Mouse (Mus musculus): ENCODE results near the gene Gm13271.
A peak's percentile ranks its signal among the peaks of the same experiment; 100 is the strongest.
"Not testable (repeated sequence)": the region's sequence is repeated elsewhere in the genome, so short reads cannot be mapped to it uniquely, and the experiment has no call there.

Gene Gm13271

GRCm38 (mm10) chr4:88760431-88760830 lies 5.8 kb downstream of the Gm13271 start:
- DNase-seq (ENCODE audit: low spot score in 2 of 2): peak; percentile 63 to 64

DNA sequence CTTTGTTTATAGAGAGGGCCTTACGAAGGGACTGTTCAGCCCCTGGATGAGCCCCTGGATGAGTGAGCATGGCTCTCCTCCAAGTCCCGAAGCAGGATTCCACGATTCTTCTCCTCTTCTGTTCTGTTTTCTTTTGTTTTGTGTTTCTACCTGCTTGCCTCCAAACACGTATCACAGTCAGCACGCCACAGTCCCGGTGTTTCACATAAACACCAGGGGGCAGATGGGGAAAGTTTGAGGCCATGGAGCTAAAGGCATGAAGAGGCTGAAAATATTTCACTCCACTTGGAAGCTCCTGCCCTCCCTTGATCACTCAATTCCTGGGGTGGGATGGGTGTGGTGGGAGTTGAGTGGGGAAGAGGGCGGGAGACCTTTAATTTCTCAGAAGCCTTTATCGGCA lies 7.1 kb downstream of the Gm13271 start:
- DNase-seq (ENCODE audit: low spot score in 2 of 2): peak; percentile 57 to 74

DNA sequence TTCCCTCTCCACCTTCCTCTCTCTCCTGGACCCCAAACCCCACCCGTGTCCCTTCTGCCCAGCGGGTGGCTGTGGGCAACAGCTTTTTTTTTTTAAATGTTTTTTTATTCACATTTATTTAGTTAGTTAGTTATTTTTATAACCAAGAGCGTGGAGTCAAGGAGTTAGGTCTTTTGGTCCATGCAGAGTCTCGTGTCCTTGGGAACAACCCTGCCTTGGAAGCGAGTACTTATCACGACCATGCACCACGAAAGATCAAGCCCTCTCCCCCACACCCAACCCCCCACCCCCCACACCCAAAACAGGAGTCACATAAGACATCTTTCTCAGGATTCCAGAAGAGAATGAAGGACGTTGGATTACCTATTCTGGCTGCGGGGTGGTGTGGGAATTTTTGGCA lies 7.7 kb downstream of the Gm13271 start:
- not testable (repeated sequence) for DNase-seq (ENCODE audit: low spot score in 2 of 2)

GRCm38 (mm10) chr4:88763384-88764018 lies 8.8 kb downstream of the Gm13271 start:
- DNase-seq (ENCODE audit: low spot score in 2 of 2): peak; percentile 47 to 52

- not testable (repeated sequence) for DNase-seq (ENCODE audit: low spot score in 2 of 2)
Observed at GRCm38 (mm10) chr4:88773534-88773933, 18.9 kb downstream of the Gm13271 start, which contains the start of gene Gm13290. Gm13290 (plus strand) TSS chr4:88773834.

GRCm38 (mm10) chr4:88776622-88777021 lies 22.0 kb downstream of the Gm13271 start, which contains the start of gene Gm13289:
Gm13289 (plus strand) TSS chr4:88776922.
- DNase-seq (ENCODE audit: low spot score in 2 of 2): not testable (repeated sequence)

DNA sequence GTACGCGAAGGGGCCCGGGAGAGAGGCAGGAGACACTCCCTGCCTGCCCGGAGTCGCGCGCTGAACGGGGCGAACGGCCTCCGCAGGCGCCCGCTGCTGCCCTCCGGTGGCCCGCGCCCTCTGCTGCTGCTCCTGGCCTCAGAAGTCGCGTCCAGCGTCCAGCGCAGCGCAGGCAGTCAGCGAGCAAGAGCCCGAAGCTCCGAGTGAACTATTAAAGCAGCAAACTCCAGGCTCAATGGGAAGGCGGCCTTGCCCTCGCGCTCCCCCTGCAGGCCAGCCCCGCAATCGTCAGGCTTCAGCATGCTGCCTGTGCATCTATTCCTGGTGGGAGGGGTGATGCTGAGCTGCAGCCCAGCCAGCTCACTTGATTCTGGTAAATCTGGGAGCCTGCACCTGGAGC lies 24.9 kb downstream of the Gm13271 start, which contains the start of gene Gm13272:
Gene Gm13272, plus strand, starts transcription at position 301 of the 400 bp plus-strand sequence.
- DNase-seq (ENCODE audit: low spot score in 2 of 2): not testable (repeated sequence)

DNA sequence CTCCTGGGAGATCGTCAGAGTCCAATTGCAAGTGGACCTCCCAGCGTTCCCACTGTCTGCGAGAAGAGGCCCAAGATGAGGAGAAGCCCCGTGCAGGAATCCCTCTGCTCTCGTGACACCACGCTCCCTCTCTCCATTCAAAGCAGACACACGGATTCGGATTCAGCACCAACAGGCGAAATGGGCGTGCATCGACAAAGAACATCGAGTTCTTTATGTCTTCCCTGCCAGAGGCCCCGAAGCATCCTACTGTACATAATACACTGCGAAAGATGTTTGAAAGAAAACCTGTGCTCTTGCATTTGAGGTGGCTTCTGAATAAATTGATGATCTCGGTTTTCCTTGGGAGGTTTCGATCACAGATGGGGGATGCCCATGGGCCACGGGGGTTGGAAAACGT lies 25.7 kb downstream of the Gm13271 start:
- not testable (repeated sequence) for DNase-seq (ENCODE audit: low spot score in 2 of 2)

- not testable (repeated sequence) for DNase-seq (ENCODE audit: low spot score in 2 of 2)
Observed at GRCm38 (mm10) chr4:88781831-88782230, 27.2 kb downstream of the Gm13271 start, which contains the start of gene Ifnz. Ifnz (plus strand) TSS chr4:88782131.

- DNase-seq (ENCODE audit: low spot score in 2 of 2): not testable (repeated sequence)
Observed at GRCm38 (mm10) chr4:88782335-88782734, 27.7 kb downstream of the Gm13271 start.

DNA sequence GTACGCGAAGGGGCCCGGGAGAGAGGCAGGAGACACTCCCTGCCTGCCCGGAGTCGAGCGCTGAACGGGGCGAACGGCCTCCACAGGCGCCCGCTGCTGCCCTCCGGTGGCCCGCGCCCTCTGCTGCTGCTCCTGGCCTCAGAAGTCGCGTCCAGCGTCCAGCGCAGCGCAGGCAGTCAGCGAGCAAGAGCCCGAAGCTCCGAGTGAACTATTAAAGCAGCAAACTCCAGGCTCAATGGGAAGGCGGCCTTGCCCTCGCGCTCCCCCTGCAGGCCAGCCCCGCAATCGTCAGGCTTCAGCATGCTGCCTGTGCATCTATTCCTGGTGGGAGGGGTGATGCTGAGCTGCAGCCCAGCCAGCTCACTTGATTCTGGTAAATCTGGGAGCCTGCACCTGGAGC lies 30.7 kb downstream of the Gm13271 start, which contains the start of gene Gm13276:
Gene Gm13276, plus strand, starts transcription at position 301 of the 400 bp plus-strand sequence.
- not testable (repeated sequence) for DNase-seq (ENCODE audit: low spot score in 2 of 2)

- peak; percentile 63 to 68 for DNase-seq (ENCODE audit: low spot score in 2 of 2)
Observed at GRCm38 (mm10) chr4:88788402-88788801, 33.7 kb downstream of the Gm13271 start, which contains the start of gene Gm13277. Gm13277 (plus strand) TSS chr4:88788632.

DNA sequence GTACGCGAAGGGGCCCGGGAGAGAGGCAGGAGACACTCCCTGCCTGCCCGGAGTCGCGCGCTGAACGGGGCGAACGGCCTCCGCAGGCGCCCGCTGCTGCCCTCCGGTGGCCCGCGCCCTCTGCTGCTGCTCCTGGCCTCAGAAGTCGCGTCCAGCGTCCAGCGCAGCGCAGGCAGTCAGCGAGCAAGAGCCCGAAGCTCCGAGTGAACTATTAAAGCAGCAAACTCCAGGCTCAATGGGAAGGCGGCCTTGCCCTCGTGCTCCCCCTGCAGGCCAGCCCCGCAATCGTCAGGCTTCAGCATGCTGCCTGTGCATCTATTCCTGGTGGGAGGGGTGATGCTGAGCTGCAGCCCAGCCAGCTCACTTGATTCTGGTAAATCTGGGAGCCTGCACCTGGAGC lies 36.6 kb downstream of the Gm13271 start, which contains the start of gene Gm13278:
Gene Gm13278, plus strand, starts transcription at position 301 of the 400 bp plus-strand sequence.
- not testable (repeated sequence) for DNase-seq (ENCODE audit: low spot score in 2 of 2)

DNA sequence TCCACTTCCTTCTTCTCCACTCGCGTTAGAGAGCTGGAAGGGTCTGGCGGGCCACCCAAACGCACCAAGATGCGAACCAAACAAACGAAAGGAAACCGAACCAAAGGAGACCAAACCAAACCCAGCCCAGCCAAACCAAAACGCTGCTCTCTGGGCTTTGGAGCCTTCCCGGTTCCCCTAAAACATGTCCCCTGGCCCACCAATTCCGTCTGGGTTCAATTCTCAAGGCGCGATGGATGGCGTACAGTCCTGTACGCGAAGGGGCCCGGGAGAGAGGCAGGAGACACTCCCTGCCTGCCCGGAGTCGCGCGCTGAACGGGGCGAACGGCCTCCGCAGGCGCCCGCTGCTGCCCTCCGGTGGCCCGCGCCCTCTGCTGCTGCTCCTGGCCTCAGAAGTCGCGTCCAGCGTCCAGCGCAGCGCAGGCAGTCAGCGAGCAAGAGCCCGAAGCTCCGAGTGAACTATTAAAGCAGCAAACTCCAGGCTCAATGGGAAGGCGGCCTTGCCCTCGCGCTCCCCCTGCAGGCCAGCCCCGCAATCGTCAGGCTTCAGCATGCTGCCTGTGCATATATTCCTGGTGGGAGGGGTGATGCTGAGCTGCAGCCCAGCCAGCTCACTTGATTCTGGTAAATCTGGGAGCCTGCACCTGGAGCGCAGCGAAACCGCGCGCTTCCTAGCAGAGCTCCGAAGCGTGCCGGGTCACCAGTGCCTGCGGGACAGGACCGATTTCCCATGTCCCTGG lies 39.4 kb downstream of the Gm13271 start, which contains the start of gene Gm13275:
Gene Gm13275, plus strand, starts transcription at position 552 of the 740 bp plus-strand sequence.
- peak; percentile 74 to 77 for DNase-seq (ENCODE audit: low spot score in 2 of 2)

DNA sequence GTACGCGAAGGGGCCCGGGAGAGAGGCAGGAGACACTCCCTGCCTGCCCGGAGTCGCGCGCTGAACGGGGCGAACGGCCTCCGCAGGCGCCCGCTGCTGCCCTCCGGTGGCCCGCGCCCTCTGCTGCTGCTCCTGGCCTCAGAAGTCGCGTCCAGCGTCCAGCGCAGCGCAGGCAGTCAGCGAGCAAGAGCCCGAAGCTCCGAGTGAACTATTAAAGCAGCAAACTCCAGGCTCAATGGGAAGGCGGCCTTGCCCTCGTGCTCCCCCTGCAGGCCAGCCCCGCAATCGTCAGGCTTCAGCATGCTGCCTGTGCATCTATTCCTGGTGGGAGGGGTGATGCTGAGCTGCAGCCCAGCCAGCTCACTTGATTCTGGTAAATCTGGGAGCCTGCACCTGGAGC lies 42.4 kb downstream of the Gm13271 start, which contains the start of gene Gm13279:
Gene Gm13279, plus strand, starts transcription at position 301 of the 400 bp plus-strand sequence.
- DNase-seq (ENCODE audit: low spot score in 2 of 2): not testable (repeated sequence)

- not testable (repeated sequence) for DNase-seq (ENCODE audit: low spot score in 2 of 2)
Observed at GRCm38 (mm10) chr4:88799365-88799764, 44.7 kb downstream of the Gm13271 start, which contains the start of gene Gm13285. Gm13285 (plus strand) TSS chr4:88799665.

DNA sequence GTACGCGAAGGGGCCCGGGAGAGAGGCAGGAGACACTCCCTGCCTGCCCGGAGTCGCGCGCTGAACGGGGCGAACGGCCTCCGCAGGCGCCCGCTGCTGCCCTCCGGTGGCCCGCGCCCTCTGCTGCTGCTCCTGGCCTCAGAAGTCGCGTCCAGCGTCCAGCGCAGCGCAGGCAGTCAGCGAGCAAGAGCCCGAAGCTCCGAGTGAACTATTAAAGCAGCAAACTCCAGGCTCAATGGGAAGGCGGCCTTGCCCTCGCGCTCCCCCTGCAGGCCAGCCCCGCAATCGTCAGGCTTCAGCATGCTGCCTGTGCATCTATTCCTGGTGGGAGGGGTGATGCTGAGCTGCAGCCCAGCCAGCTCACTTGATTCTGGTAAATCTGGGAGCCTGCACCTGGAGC lies 48.3 kb downstream of the Gm13271 start, which contains the start of gene Gm13287:
Gene Gm13287, plus strand, starts transcription at position 301 of the 400 bp plus-strand sequence.
- DNase-seq (ENCODE audit: low spot score in 2 of 2): not testable (repeated sequence)

Measured in natural killer cell, adult 2 months (primary cell).